Mouse (Mus musculus) G1E (cell line): ENCODE results near the gene Cavin1.

Experiments
- CTCF ChIP-seq: IDR thresholded peaks from 2 replicates; pipeline ENCODE4 v1.5.1; 2012; ENCODE audit warnings: low read depth, low read length, inconsistent platforms, mixed read lengths
- GATA2 ChIP-seq: IDR thresholded peaks from 2 replicates; pipeline ENCODE4 v1.6.1; 2012; ENCODE audit warnings: low read depth, low read length, inconsistent platforms, borderline replicate concordance
- POLR2AphosphoS5 ChIP-seq: IDR thresholded peaks from 2 replicates; pipeline ENCODE4 v1.6.1; 2012; ENCODE audit warnings: low read depth, low read length, inconsistent platforms; ENCODE audit not compliant: insufficient replicate concordance

- TF ChIP-seq CTCF, result no peak
- TF ChIP-seq POLR2AphosphoS5, result no peak
- TF ChIP-seq GATA2, result no peak
These were observed 49.6 kb downstream of the Cavin1 start for GRCm38 (mm10) chr11:100920887-100921624.
